Mouse (Mus musculus): ENCODE results near the gene Nfyb. TPM values are rescaled to one million over a fixed set of nuclear protein-coding genes. Genes with fewer than 3 reads are reported as not detected.

Gene Nfyb
- 37.7 and 56.4 TPM in 2 replicates for polyA plus RNA-seq (2011; ENCODE audit: insufficient read length, low read depth, missing spikeins)

DNA sequence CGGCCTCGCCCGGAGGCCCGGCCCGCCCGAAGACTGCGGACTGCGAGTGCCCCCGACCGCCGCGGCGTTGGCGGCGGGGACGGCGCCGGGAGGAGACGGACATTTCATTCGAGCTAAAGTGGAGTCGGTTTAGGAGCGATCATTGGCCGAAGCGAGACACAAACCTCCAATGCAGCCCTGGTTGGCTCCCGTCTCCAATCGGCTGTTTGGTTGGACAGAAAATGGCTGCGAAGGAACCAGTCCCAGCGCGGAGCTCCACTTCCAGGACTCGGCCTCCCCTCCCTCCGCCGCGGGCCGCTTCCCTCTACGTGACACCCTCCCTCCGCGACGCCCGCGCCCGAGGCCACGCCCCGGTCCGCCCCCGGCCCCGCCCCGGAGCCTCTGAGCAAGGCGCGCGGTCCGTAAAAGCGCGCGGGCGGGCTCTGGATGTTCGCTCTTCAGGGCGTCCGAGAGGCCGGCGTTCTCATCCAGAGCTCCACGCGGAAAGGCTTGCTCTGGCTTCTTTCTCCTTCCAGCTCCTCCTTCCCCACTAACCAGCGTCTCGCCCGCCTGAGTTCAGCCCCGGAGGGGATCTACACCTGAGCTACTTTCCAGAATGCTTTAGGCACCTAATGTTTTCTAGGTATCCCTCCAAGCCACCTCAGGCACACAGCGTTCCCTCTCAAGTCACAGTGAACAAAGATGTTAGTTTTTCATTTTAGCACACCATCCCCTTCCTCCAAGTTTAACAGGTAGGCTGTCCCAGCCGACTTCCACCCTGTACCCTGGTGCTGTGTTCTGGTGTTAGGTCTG lies at the start of gene Nfyb:
Gene Nfyb (minus strand): TSS at position 305 of the 792 bp plus-strand sequence.
- peak within 1 kb of the TSS; percentile 88 for H3K27ac ChIP-seq (ENCODE audit: insufficient read depth, low read length)
- TF ChIP-seq POLR2A (IDR thresholded peaks at IDR 0.05; ENCODE audit: low read depth, low read length) (peak; percentile 85), CTCF (IDR thresholded peaks at IDR 0.05; ENCODE audit: borderline replicate concordance, insufficient read depth, low read length) (no peak)
- H3K4me3 ChIP-seq (ENCODE audit: insufficient read depth, low read length), result peak within 1 kb of the TSS; percentile 98
- peaks cover 7% of the 10 kb centered on the region for H3K4me1 ChIP-seq (ENCODE audit: control insufficient read depth, insufficient read depth, low read length)

DNA sequence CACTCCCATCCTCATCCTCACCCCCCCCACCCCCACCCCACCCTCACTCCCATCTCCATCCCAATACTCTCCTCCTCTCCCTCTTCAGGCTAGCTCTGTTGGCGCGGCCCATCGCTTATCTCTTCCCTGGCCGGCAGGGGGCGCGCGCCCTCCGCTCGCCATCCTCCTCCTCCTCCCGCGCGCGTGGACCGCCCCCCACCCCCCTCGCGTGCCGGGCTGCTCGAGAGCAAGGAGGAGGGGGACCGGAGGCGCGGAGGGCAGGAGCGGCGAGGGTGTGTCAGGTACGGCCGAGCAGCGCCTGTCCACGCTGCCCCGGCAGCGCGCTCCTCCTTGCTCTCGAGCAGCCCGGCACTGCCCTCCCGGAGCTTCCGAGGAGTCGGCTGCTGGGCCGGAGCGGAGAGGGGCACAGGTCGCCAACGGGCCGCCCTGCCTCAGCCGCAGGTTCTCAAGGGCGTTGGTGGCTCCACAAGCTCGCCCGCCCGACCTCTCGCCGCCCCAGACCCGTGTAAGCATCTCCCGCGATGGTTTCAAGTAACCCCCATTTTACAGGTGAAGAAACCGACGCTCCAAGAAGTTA lies 48.0 kb upstream of the Nfyb start:
- Histone ChIP-seq H3K4me1 (ENCODE audit: control insufficient read depth, insufficient read depth, low read length) (peaks cover 9% of the 10 kb centered on the region; the same call in 1 of the 2 replicates), H3K27ac (ENCODE audit: insufficient read depth, low read length) (no peak overlapping the region), H3K4me3 (ENCODE audit: insufficient read depth, low read length) (peak overlapping the region; percentile 28)
- TF ChIP-seq CTCF (IDR thresholded peaks at IDR 0.05; ENCODE audit: borderline replicate concordance, insufficient read depth, low read length), result peak; percentile 79
- TF ChIP-seq POLR2A (IDR thresholded peaks at IDR 0.05; ENCODE audit: low read depth, low read length), result peak; percentile 34; the same call in 1 of the 2 replicates

DNA sequence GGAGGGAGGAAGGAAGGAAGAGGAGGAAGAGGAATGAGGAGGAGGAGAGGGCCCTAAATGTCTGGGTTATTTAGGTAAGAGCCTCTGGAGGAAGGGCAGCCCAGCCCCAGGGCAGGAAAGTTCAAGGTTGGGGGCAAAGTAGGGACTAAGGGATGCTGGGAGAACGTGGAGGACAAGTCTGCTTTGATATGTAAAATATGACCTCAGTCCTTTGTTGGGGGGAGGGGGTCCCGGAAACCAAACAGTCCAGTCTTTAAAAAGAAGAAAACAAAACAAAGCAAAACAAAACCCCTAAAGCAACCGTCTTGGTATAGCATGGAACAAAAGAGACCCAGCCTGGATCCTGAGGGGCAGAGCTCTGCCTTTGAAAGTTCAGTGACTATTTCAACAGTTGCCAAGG lies 45.4 kb upstream of the Nfyb start:
- peaks cover 5% of the 10 kb centered on the region; the same call in 1 of the 2 replicates for H3K4me1 ChIP-seq (ENCODE audit: control insufficient read depth, insufficient read depth, low read length)
- H3K4me3 ChIP-seq (ENCODE audit: insufficient read depth, low read length), result no peak overlapping the region
- no peak for TF ChIP-seq CTCF (IDR thresholded peaks at IDR 0.05; ENCODE audit: borderline replicate concordance, insufficient read depth, low read length)
- H3K27ac ChIP-seq (ENCODE audit: insufficient read depth, low read length), result no peak overlapping the region

DNA sequence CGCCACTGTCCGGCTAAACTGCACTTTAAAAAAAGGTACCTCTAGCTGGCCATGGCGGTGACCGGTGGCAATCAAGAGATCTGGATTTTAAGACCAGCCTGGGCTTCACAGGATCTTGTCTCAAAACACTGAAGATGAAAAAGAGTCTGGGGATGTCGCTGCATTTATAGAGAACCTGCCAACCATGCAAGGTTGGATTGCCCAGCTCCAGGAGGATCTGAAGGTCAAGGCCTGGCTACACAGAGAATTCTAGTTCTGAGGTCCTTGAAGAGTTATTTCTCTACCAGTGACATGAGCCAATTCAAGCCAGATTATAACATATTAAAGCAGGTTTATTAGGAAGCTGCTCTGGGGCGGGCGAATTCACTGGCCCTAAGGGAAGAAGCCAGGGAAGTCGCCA lies 44.9 kb upstream of the Nfyb start:
- H3K4me3 ChIP-seq (ENCODE audit: insufficient read depth, low read length), result no peak overlapping the region
- no peak overlapping the region for H3K27ac ChIP-seq (ENCODE audit: insufficient read depth, low read length)
- TF ChIP-seq POLR2A (IDR thresholded peaks at IDR 0.05; ENCODE audit: low read depth, low read length), result no peak
- TF ChIP-seq CTCF (IDR thresholded peaks at IDR 0.05; ENCODE audit: borderline replicate concordance, insufficient read depth, low read length), result no peak
- H3K4me1 ChIP-seq (ENCODE audit: control insufficient read depth, insufficient read depth, low read length), result peaks cover 2% of the 10 kb centered on the region; the same call in 1 of the 2 replicates

DNA sequence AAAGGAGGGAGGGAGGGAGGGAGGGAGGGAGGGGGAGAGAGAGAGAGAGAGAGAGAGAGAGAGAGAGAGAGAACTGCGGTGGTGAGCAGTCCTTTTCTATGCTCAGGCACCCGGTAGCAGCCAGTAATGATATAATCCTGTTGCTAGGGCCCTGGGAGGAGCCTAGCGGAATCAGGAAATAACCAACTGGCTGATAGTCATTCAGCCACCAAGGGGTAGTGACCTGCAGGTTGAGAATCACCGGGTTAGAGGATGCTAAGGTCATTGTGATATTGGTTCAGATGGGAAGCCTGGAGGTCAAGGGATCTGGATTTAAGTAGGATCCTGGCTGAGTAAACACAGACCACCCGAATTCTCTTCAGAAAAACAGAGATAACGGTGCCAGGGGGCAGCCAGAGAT lies 44.2 kb upstream of the Nfyb start:
- Histone ChIP-seq H3K27ac (ENCODE audit: insufficient read depth, low read length) (no peak overlapping the region), H3K4me1 (ENCODE audit: control insufficient read depth, insufficient read depth, low read length) (no peaks in the 10 kb centered on the region), H3K4me3 (ENCODE audit: insufficient read depth, low read length) (no peak overlapping the region)
- TF ChIP-seq POLR2A (IDR thresholded peaks at IDR 0.05; ENCODE audit: low read depth, low read length), result no peak
- TF ChIP-seq CTCF (IDR thresholded peaks at IDR 0.05; ENCODE audit: borderline replicate concordance, insufficient read depth, low read length), result no peak

DNA sequence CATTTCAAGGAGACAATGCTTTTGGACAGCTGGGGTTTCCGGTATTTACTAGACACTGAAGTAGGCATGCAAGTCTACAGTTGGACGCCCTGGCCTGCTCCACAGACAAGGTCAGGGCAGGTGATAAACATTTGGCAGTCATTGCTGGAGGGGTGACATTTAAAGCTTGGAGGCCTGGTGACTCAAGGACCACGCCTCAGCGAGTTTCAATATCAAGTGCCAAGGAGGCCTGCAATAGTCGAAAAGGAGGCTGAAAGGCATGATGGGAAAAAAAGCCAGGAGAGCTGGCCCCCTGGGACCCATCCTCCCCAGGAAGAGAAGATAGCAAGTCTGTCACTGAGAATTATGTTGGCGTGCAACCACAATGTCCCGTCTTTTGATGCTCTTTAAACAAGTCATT lies 43.3 kb upstream of the Nfyb start:
- Histone ChIP-seq H3K4me3 (ENCODE audit: insufficient read depth, low read length) (no peak overlapping the region), H3K4me1 (ENCODE audit: control insufficient read depth, insufficient read depth, low read length) (no peaks in the 10 kb centered on the region)
- no peak for TF ChIP-seq CTCF (IDR thresholded peaks at IDR 0.05; ENCODE audit: borderline replicate concordance, insufficient read depth, low read length)
- TF ChIP-seq POLR2A (IDR thresholded peaks at IDR 0.05; ENCODE audit: low read depth, low read length), result no peak

DNA sequence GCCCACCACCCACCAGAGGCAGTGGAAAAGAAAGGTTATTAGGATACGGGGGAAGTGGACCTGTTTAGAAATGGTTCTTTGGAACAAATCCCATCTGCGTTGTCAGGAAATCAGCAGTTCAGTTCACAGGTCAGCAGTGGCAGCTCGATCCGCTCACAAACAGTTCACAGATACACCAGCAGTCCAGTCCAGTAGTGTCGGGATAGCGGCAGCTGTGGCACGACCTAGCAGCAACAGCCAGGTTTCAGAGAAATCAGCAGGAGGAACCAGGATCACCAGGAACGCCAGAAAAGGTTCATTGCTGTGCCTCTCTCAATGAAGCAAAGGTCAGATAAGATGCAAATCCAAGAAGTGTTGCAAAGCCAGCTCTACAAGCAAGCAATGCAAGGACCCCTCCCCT lies 42.5 kb upstream of the Nfyb start:
- TF ChIP-seq CTCF (IDR thresholded peaks at IDR 0.05; ENCODE audit: borderline replicate concordance, insufficient read depth, low read length) (no peak), POLR2A (IDR thresholded peaks at IDR 0.05; ENCODE audit: low read depth, low read length) (no peak)
- Histone ChIP-seq H3K27ac (ENCODE audit: insufficient read depth, low read length) (no peak overlapping the region), H3K4me1 (ENCODE audit: control insufficient read depth, insufficient read depth, low read length) (no peaks in the 10 kb centered on the region), H3K4me3 (ENCODE audit: insufficient read depth, low read length) (no peak overlapping the region)

More for the DNA sequence above, 43.3 kb upstream of the Nfyb start:
- no peak overlapping the region for H3K27ac ChIP-seq (ENCODE audit: insufficient read depth, low read length)

DNA sequence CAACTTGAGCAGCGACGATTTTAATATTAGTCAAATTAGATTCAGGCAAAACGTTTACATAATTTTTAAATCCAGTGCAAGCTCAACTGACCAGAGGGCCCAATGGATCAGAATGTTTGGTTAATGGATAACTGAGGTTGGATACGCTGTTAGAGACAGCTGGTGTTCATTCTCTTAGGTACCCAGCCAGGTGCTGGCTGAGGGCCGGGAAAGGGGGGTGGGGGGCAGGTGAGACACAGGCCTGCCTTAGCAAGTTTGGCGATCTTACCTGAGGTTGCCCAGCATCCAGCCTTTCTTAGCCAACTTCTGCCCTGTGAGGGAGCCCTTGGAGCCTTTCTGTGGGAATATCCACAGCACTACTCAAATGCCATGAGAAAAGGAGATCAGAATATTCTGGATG lies 41.2 kb upstream of the Nfyb start:
- H3K27ac ChIP-seq (ENCODE audit: insufficient read depth, low read length), result no peak overlapping the region
- no peak overlapping the region for H3K4me3 ChIP-seq (ENCODE audit: insufficient read depth, low read length)
- no peaks in the 10 kb centered on the region for H3K4me1 ChIP-seq (ENCODE audit: control insufficient read depth, insufficient read depth, low read length)
- no peak for TF ChIP-seq CTCF (IDR thresholded peaks at IDR 0.05; ENCODE audit: borderline replicate concordance, insufficient read depth, low read length)
- no peak for TF ChIP-seq POLR2A (IDR thresholded peaks at IDR 0.05; ENCODE audit: low read depth, low read length)

DNA sequence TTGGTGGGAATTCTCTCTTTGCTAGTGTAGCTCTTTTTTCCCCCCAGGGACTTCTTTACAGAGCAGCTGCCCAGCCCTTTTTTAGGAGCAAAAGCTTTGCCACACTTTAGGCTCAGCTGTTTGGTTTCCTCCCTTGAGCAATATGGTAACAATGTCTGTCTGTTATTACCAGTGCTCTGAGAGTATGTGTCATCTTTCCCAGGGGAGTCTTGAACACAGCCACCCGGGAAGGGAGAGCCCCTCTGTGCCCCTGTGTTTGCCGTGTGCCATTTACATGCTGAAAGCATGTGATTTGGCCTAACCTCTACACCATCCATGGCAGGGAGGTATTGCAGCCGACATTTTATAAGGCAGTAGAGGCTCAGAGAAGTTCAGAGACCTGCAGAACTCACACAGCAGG lies 40.5 kb upstream of the Nfyb start:
- TF ChIP-seq CTCF (IDR thresholded peaks at IDR 0.05; ENCODE audit: borderline replicate concordance, insufficient read depth, low read length) (no peak), POLR2A (IDR thresholded peaks at IDR 0.05; ENCODE audit: low read depth, low read length) (no peak)
- Histone ChIP-seq H3K4me3 (ENCODE audit: insufficient read depth, low read length) (no peak overlapping the region), H3K27ac (ENCODE audit: insufficient read depth, low read length) (no peak overlapping the region), H3K4me1 (ENCODE audit: control insufficient read depth, insufficient read depth, low read length) (no peaks in the 10 kb centered on the region)

DNA sequence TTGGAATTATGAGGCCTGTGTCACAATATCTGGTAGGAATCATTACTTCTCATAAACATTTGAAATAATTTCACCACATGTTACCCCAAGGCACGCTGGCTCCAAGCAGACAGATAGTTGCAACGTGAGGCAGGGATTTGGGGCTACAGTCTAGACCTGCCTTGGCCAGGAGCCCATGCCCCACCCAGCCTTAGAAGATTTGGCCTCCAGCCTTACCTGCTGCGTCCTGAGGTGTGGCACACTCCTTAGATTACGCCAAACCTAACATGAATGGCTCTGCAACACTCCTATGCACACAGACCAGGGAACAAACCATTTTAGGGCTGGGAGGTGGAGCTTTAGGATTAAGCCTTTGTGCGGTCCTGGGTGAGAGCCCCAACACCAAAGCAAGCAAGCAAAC lies 36.1 kb upstream of the Nfyb start:
- H3K27ac ChIP-seq (ENCODE audit: insufficient read depth, low read length), result no peak overlapping the region
- peaks cover 6% of the 10 kb centered on the region; the same call in 1 of the 2 replicates for H3K4me1 ChIP-seq (ENCODE audit: control insufficient read depth, insufficient read depth, low read length)
- TF ChIP-seq CTCF (IDR thresholded peaks at IDR 0.05; ENCODE audit: borderline replicate concordance, insufficient read depth, low read length) (no peak), POLR2A (IDR thresholded peaks at IDR 0.05; ENCODE audit: low read depth, low read length) (no peak)
- no peak overlapping the region for H3K4me3 ChIP-seq (ENCODE audit: insufficient read depth, low read length)

Measured in embryonic fibroblast, embryonic 13.5 days (primary cell).